Mouse (Mus musculus) myocyte (in vitro differentiated cells): ENCODE results near the gene Lrp5.

Source experiments
- MYOG ChIP-seq, 3 experiments: IDR thresholded peaks; one replicate each; pipeline ENCODE4 v1.6.1; 2011; ENCODE audit warnings: control low read depth in 2 of 3, low read depth in 2 of 3, mild to moderate bottlenecking in 2 of 3; ENCODE audit not compliant: insufficient read length in 2 of 3, control insufficient read depth in 1 of 3, insufficient read depth in 1 of 3
- POLR2A ChIP-seq: IDR thresholded peaks from one replicate; pipeline ENCODE4 v1.6.1; 2011; ENCODE audit warnings: low read depth, mild to moderate bottlenecking, control low read depth, moderate library complexity; ENCODE audit not compliant: insufficient read length
- USF1 ChIP-seq: IDR thresholded peaks from one replicate; pipeline ENCODE4 v1.6.1; 2011; ENCODE audit warnings: low read depth, mild to moderate bottlenecking, control low read depth, moderate library complexity

- no peak for TF ChIP-seq POLR2A
- TF ChIP-seq USF1, result no peak
- TF ChIP-seq MYOG (IDR thresholded peaks at IDR 0.05; ENCODE audit: control insufficient read depth in 1 of 3, insufficient read depth in 1 of 3, insufficient read length in 2 of 3, low read depth in 2 of 3), result no peak
Observed at GRCm38 (mm10) chr19:3651220-3651619, 35.1 kb downstream of the Lrp5 start.
